Mouse (Mus musculus) T-cell, adult 66 days (primary cell): Measurements from ENCODE around the gene Taar3. TPM values are rescaled to one million over a fixed set of nuclear protein-coding genes. Genes with fewer than 3 reads are reported as not detected.

Experiments
- total RNA-seq, 2 experiments: library from RNA; stranded (reverse); gene quantifications; 3 replicates in 1 of 2; 4 replicates in 1 of 2; pipeline ENCODE4 v1.2.4; 2023

Gene Taar3
- total RNA-seq = not detected

DNA sequence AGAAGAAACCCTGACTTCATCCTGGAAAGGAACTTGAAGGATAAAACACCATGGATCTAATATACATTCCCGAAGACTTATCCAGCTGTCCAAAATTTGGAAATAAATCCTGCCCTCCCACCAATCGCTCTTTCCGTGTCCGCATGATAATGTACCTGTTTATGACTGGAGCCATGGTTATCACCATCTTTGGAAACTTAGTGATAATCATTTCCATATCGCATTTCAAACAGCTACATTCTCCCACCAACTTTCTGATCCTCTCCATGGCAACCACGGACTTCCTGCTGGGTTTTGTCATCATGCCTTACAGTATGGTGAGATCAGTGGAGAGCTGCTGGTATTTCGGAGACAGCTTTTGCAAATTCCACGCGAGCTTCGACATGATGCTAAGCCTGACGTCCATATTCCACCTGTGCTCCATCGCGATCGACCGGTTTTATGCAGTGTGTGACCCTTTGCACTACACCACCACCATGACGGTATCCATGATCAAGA lies at the start of gene Taar3:
Gene Taar3 (plus strand): TSS at position 51 of the 498 bp plus-strand sequence.

GRCm38 (mm10) chr10:23920056-23920455 lies 29.3 kb upstream of the Taar3 start, which contains the start of gene Taar1:
Gene Taar1 (plus strand): TSS chr10:23920356.

DNA sequence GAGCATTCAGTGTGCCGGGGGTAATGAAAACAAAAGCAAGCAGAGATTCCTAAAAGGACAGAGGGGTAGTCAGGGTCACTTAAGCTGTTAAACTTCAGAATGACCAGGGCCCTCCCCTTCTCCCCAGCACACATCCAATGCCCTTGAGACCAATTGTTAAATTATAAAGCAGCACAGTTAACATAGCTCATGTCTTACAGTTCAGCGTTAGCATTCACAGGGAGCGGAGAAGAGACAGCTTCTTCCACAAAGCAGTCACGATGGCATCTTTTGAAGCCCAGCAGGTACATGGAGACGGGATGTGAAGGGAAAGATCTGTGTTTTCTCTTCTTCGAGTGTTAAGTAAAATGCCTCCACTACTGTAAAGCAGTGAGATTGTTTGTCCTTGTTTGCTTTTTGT lies 11.0 kb upstream of the Taar3 start, which contains the start of gene Taar2:
Gene Taar2 (plus strand): TSS at position 261 of the 400 bp plus-strand sequence.

DNA sequence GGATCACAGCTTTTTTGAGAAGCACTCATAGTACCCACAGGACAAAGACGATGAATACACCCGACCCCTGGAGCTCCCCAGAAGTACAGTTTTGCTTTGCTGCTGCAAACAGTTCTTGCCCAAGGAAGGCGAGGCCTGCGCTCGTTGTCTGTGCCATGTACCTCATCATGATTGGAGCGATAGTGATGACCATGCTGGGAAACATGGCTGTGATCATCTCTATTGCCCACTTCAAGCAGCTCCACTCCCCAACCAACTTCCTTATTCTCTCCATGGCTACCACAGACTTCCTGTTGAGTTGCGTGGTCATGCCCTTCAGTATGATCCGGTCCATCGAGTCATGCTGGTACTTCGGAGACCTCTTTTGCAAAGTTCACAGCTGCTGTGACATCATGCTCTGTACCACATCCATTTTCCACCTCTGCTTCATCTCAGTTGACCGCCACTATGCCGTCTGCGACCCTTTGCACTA lies 11.1 kb downstream of the Taar3 start, which contains the start of gene Taar4:
Gene Taar4 (plus strand): TSS at position 51 of the 472 bp plus-strand sequence.

GRCm38 (mm10) chr10:23970656-23971165 lies 21.4 kb downstream of the Taar3 start, which contains the start of gene Taar5:
Gene Taar5 (plus strand): TSS chr10:23970706.

GRCm38 (mm10) chr10:23985546-23985945 lies 36.2 kb downstream of the Taar3 start, which contains the start of gene Taar6:
Gene Taar6 (minus strand): TSS chr10:23985646.

GRCm38 (mm10) chr10:23993381-23993780 lies 44.0 kb downstream of the Taar3 start, which contains the start of gene Taar7a:
Gene Taar7a (minus strand): TSS chr10:23993481.

GRCm38 (mm10) chr10:23999639-24000038 lies 50.3 kb downstream of the Taar3 start, which contains the start of gene Taar7b:
Gene Taar7b (plus strand): TSS chr10:23999939.

Other genes starting within 250 kb of the Taar3 start
- 1,000 to 10,000 TPM in 1 of 2 experiments, 100 to 1,000 TPM in 1; 994 to 1,362 TPM for gene Rps12, start 162.3 kb upstream of the Taar3 start, total RNA-seq
- gene Slc18b1, start 152.6 kb upstream of the Taar3 start, total RNA-seq = under 1 TPM in 1 of 2 experiments, not detected in 1; 0.86 TPM
- gene Vnn3, start 98.1 kb upstream of the Taar3 start, total RNA-seq = not detected
- gene Vnn1, start 54.9 kb upstream of the Taar3 start, total RNA-seq = not detected
- gene Taar1, start 29.2 kb upstream of the Taar3 start, total RNA-seq = not detected
- gene Taar2, start 11.0 kb upstream of the Taar3 start, total RNA-seq = not detected
- gene Taar4, start 10.9 kb downstream of the Taar3 start, total RNA-seq = not detected
- gene Taar5, start 21.1 kb downstream of the Taar3 start, total RNA-seq = not detected
- gene Taar6, start 36.1 kb downstream of the Taar3 start, total RNA-seq = not detected
- gene Taar7a, start 43.9 kb downstream of the Taar3 start, total RNA-seq = not detected
- gene Taar7b, start 50.4 kb downstream of the Taar3 start, total RNA-seq = not detected
- gene Taar7d, start 77.7 kb downstream of the Taar3 start, total RNA-seq = not detected
- gene Taar7e, start 88.1 kb downstream of the Taar3 start, total RNA-seq = not detected
- gene Taar7f, start 100.0 kb downstream of the Taar3 start, total RNA-seq = not detected
- not detected for gene Taar8a, start 126.9 kb downstream of the Taar3 start, total RNA-seq
- gene Taar8b, start 142.7 kb downstream of the Taar3 start, total RNA-seq = not detected
- gene Taar8c, start 152.4 kb downstream of the Taar3 start, total RNA-seq = not detected
- gene Taar9, start 160.0 kb downstream of the Taar3 start, total RNA-seq = not detected
- 10 to 100 TPM; 21.0 to 21.9 TPM for gene Stx7, start 199.7 kb downstream of the Taar3 start, total RNA-seq